Mouse (Mus musculus): ENCODE results near the gene Nfkb1. TPM values are rescaled to one million over a fixed set of nuclear protein-coding genes. Genes with fewer than 3 reads are reported as not detected.

Nfkb1 gene
- polyA plus RNA-seq, 1 experiment from 2014 or later: 12.7 TPM

- ATAC-seq: no peak
- TF ChIP-seq CTCF (IDR thresholded peaks at IDR 0.05; ENCODE audit: low read depth) (no peak), EP300 (IDR thresholded peaks at IDR 0.05; ENCODE audit: low read depth) (no peak)
Observed at GRCm38 (mm10) chr3:135634275-135634674, 57.1 kb downstream of the Nfkb1 start.

GRCm38 (mm10) chr3:135631856-135632255 is 59.5 kb downstream of the Nfkb1 start:
- no peak for TF ChIP-seq EP300 (IDR thresholded peaks at IDR 0.05; ENCODE audit: low read depth)
- DNase-seq (no peak), ATAC-seq (no peak)
- H3K4me2 ChIP-seq (ENCODE audit: low read depth, low read length): no peak overlapping the region
- no peak overlapping the region for H3K4me3 ChIP-seq (ENCODE audit: low read depth, low read length)
- H3K36me3 ChIP-seq (replicated peaks; ENCODE audit: insufficient read depth, low read length): peaks cover 7% of the 10 kb centered on the region; the same call in 1 of the 2 replicates
- 57% methylated on average over 4 of the region's 4 CpGs for WGBS (ENCODE audit: insufficient replicate concordance)
- no peaks in the 10 kb centered on the region for H3K27me3 ChIP-seq (ENCODE audit: insufficient read depth, low read length)
- peaks cover 13% of the 10 kb centered on the region; the same call in 1 of the 2 replicates for H3K4me1 ChIP-seq (ENCODE audit: insufficient read depth)
- H3K9ac ChIP-seq (replicated peaks): no peak overlapping the region
- no peaks in the 10 kb centered on the region for H3K9me3 ChIP-seq (ENCODE audit: low read length)
- no peak overlapping the region for H3K27ac ChIP-seq (ENCODE audit: low read depth)

More at GRCm38 (mm10) chr3:135634275-135634674, 57.1 kb downstream of the Nfkb1 start:
- no peaks in the 10 kb centered on the region for H3K9me3 ChIP-seq (ENCODE audit: low read length)
- H3K27ac ChIP-seq (ENCODE audit: low read depth): no peak overlapping the region
- 0 out of 2 replicates have a peak, but pooled peaks cover 4% of the 10 kb centered on the region for H3K36me3 ChIP-seq (replicated peaks; ENCODE audit: insufficient read depth, low read length)
- peaks cover 11% of the 10 kb centered on the region; the same call in 1 of the 2 replicates for H3K4me1 ChIP-seq (ENCODE audit: insufficient read depth)
- no peak for DNase-seq
- no peak overlapping the region for H3K4me2 ChIP-seq (ENCODE audit: low read depth, low read length)
- H3K4me3 ChIP-seq (ENCODE audit: low read depth, low read length): no peak overlapping the region
- WGBS (ENCODE audit: insufficient replicate concordance): 72% methylated on average over 3 of the region's 3 CpGs
- H3K27me3 ChIP-seq (ENCODE audit: insufficient read depth, low read length): no peaks in the 10 kb centered on the region
- H3K9ac ChIP-seq (replicated peaks): no peak overlapping the region

- WGBS (ENCODE audit: insufficient replicate concordance): 65% methylated on average over 10 of the region's 10 CpGs
- TF ChIP-seq EP300 (IDR thresholded peaks at IDR 0.05; ENCODE audit: low read depth): no peak
- peak; percentile 63 for TF ChIP-seq CTCF (IDR thresholded peaks at IDR 0.05; ENCODE audit: low read depth)
- Histone ChIP-seq H3K9me3 (ENCODE audit: low read length) (no peaks in the 10 kb centered on the region), H3K36me3 (replicated peaks; ENCODE audit: insufficient read depth, low read length) (peaks cover 13% of the 10 kb centered on the region), H3K4me2 (ENCODE audit: low read depth, low read length) (no peak overlapping the region), H3K27ac (ENCODE audit: low read depth) (no peak overlapping the region), H3K4me3 (ENCODE audit: low read depth, low read length) (no peak overlapping the region), H3K4me1 (ENCODE audit: insufficient read depth) (peaks cover 8% of the 10 kb centered on the region; the same call in 1 of the 2 replicates), H3K9ac (replicated peaks) (no peak overlapping the region), H3K27me3 (ENCODE audit: insufficient read depth, low read length) (no peaks in the 10 kb centered on the region)
- no peak for ATAC-seq
- DNase-seq: peak; percentile 26
Observed at GRCm38 (mm10) chr3:135631096-135631457, 60.3 kb downstream of the Nfkb1 start.

- H3K27ac ChIP-seq (ENCODE audit: low read depth): no peak overlapping the region
- no peak overlapping the region for H3K4me2 ChIP-seq (ENCODE audit: low read depth, low read length)
- ATAC-seq: no peak
- H3K4me3 ChIP-seq (ENCODE audit: low read depth, low read length): no peak overlapping the region
- no peaks in the 10 kb centered on the region for H3K9me3 ChIP-seq (ENCODE audit: low read length)
- no peak overlapping the region for H3K9ac ChIP-seq (replicated peaks)
- WGBS (ENCODE audit: insufficient replicate concordance): 81% methylated on average over 21 of the region's 21 CpGs
- peaks cover 16% of the 10 kb centered on the region for H3K36me3 ChIP-seq (replicated peaks; ENCODE audit: insufficient read depth, low read length)
- no peaks in the 10 kb centered on the region for H3K27me3 ChIP-seq (ENCODE audit: insufficient read depth, low read length)
- TF ChIP-seq EP300 (IDR thresholded peaks at IDR 0.05; ENCODE audit: low read depth) (no peak), CTCF (IDR thresholded peaks at IDR 0.05; ENCODE audit: low read depth) (no peak)
- no peak for DNase-seq
- H3K4me1 ChIP-seq (ENCODE audit: insufficient read depth): peaks cover 6% of the 10 kb centered on the region; the same call in 1 of the 2 replicates
Observed at GRCm38 (mm10) chr3:135630430-135631095, 60.8 kb downstream of the Nfkb1 start.

GRCm38 (mm10) chr3:135629830-135630355 is 61.5 kb downstream of the Nfkb1 start:
- H3K4me1 ChIP-seq (ENCODE audit: insufficient read depth): peaks cover 6% of the 10 kb centered on the region; the same call in 1 of the 2 replicates
- WGBS (ENCODE audit: insufficient replicate concordance): 72% methylated on average over 4 of the region's 4 CpGs
- ATAC-seq (no peak), DNase-seq (no peak)
- H3K27me3 ChIP-seq (ENCODE audit: insufficient read depth, low read length): no peaks in the 10 kb centered on the region
- H3K27ac ChIP-seq (ENCODE audit: low read depth): peak overlapping the region; percentile 34; the same call in 1 of the 2 replicates
- H3K36me3 ChIP-seq (replicated peaks; ENCODE audit: insufficient read depth, low read length): peaks cover 23% of the 10 kb centered on the region
- H3K9me3 ChIP-seq (ENCODE audit: low read length): no peaks in the 10 kb centered on the region
- H3K9ac ChIP-seq (replicated peaks): no peak overlapping the region
- TF ChIP-seq CTCF (IDR thresholded peaks at IDR 0.05; ENCODE audit: low read depth) (no peak), EP300 (IDR thresholded peaks at IDR 0.05; ENCODE audit: low read depth) (no peak)
- H3K4me2 ChIP-seq (ENCODE audit: low read depth, low read length): no peak overlapping the region
- H3K4me3 ChIP-seq (ENCODE audit: low read depth, low read length): no peak overlapping the region

GRCm38 (mm10) chr3:135628706-135629169 is 62.6 kb downstream of the Nfkb1 start:
- WGBS (ENCODE audit: insufficient replicate concordance): 65% methylated on average over 9 of the region's 9 CpGs

More at GRCm38 (mm10) chr3:135628706-135629169, 62.6 kb downstream of the Nfkb1 start:
- H3K9ac ChIP-seq (replicated peaks): no peak overlapping the region
- no peak overlapping the region for H3K4me3 ChIP-seq (ENCODE audit: low read depth, low read length)
- H3K27me3 ChIP-seq (ENCODE audit: insufficient read depth, low read length): no peaks in the 10 kb centered on the region
- H3K9me3 ChIP-seq (ENCODE audit: low read length): no peaks in the 10 kb centered on the region
- no peak for TF ChIP-seq CTCF (IDR thresholded peaks at IDR 0.05; ENCODE audit: low read depth)
- no peak for TF ChIP-seq EP300 (IDR thresholded peaks at IDR 0.05; ENCODE audit: low read depth)
- ATAC-seq (0 out of 2 replicates have a peak, but pooled peaks have one; percentile 8), DNase-seq (no peak)
- H3K36me3 ChIP-seq (replicated peaks; ENCODE audit: insufficient read depth, low read length): peaks cover 24% of the 10 kb centered on the region
- peaks cover 2% of the 10 kb centered on the region; the same call in 1 of the 2 replicates for H3K4me1 ChIP-seq (ENCODE audit: insufficient read depth)
- no peak overlapping the region for H3K4me2 ChIP-seq (ENCODE audit: low read depth, low read length)
- peak overlapping the region; percentile 78 for H3K27ac ChIP-seq (ENCODE audit: low read depth)
